Mouse (Mus musculus) intestine, embryonic 16.5 days (tissue): Measurements from ENCODE around the gene Krt28. TPM values are rescaled to one million over a fixed set of nuclear protein-coding genes. Genes with fewer than 3 reads are reported as not detected.

Experiments
- ATAC-seq: fragments of 200-750 bp; cut with Nextera tagmentation; 2 replicates; pipeline ENCODE4 v1.8.0; 2017; ENCODE audit warnings: moderate TSS enrichment, moderate library complexity
- H3K27ac ChIP-seq: fragments of 300-500 bp; sonication (generic); 2 replicates; pipeline ENCODE4 v1.5.1; 2014; ENCODE audit warnings: mild to moderate bottlenecking, low read length
- H3K27me3 ChIP-seq: fragments of 300-500 bp; sonication (generic); replicated peaks from 2 replicates; pipeline ENCODE4 v1.6.1; 2014; ENCODE audit warnings: low read length, control low read depth, mixed read lengths; ENCODE audit not compliant: control insufficient read depth, insufficient read depth
- H3K36me3 ChIP-seq: fragments of 300-500 bp; sonication (generic); 2 replicates; pipeline ENCODE4 v1.6.1; 2014; ENCODE audit warnings: low read length, control low read depth; ENCODE audit not compliant: control insufficient read depth, insufficient read depth
- H3K4me1 ChIP-seq: fragments of 300-500 bp; sonication (generic); 2 replicates; pipeline ENCODE4 v1.6.1; 2014; ENCODE audit warnings: low read length, control low read depth, mixed read lengths; ENCODE audit not compliant: control insufficient read depth, insufficient read depth
- H3K4me2 ChIP-seq: fragments of 300-500 bp; sonication (generic); 2 replicates; pipeline ENCODE4 v1.6.1; 2014; ENCODE audit warnings: low read depth, low read length, control low read depth
- H3K4me3 ChIP-seq: fragments of 300-500 bp; sonication (generic); 2 replicates; pipeline ENCODE4 v1.5.1; 2014; ENCODE audit warnings: mild to moderate bottlenecking, low read length
- H3K9ac ChIP-seq: fragments of 300-500 bp; sonication (generic); 2 replicates; pipeline ENCODE4 v1.6.1; 2014; ENCODE audit warnings: low read depth, low read length
- H3K9me3 ChIP-seq: fragments of 300-500 bp; sonication (generic); 2 replicates; pipeline ENCODE4 v1.6.1; 2016; ENCODE audit warnings: low read length, control low read depth; ENCODE audit not compliant: control insufficient read depth
- WGBS: fragments of 180-500 bp; shearing (Covaris S2); extraction: QIAGEN DNeasy Blood & Tissue Kit; methylation state at CpG from one replicate; pipeline ENCODE4 v1.1.7; 2014; 5-methylcytosine and 5-hydroxymethylcytosine counted together
- polyA plus RNA-seq: library from polyadenylated mRNA; unstranded; fragments of >200 nt; fragmentation: Nextera tagmentation; extraction: Ambion mirVana; gene quantifications from 2 replicates; pipeline ENCODE4 v1.2.1, GENCODE M21; 2015

The Krt28 gene
- 0.07 TPM in 1 of 2 replicates, not detected in the other for polyA plus RNA-seq

GRCm38 (mm10) chr11:99374803-99375202 is at the start of gene Krt28:
TSS of gene Krt28 (minus strand) at chr11:99374903.
- Histone ChIP-seq H3K4me3 (no peak within 1 kb of the TSS), H3K27me3 (no peaks in the 10 kb centered on the region; the same call in 1 of the 2 replicates), H3K4me1 (no peaks in the 10 kb centered on the region), H3K9ac (no peak within 1 kb of the TSS), H3K9me3 (no peaks in the 10 kb centered on the region), H3K36me3 (no peaks in the 10 kb centered on the region), H3K4me2 (no peak within 1 kb of the TSS), H3K27ac (no peak within 1 kb of the TSS)
- ATAC-seq = no peak
- 79% methylated on average over 13 of the region's 13 CpGs for WGBS

- H3K4me2 ChIP-seq = no peak within 1 kb of the TSS
- H3K9me3 ChIP-seq = no peaks in the 10 kb centered on the region
- 82% methylated on average over 10 of the region's 10 CpGs for WGBS
- no peak within 1 kb of the TSS for H3K9ac ChIP-seq
- H3K27ac ChIP-seq = no peak within 1 kb of the TSS
- no peak for ATAC-seq
- no peaks in the 10 kb centered on the region for H3K36me3 ChIP-seq
- no peaks in the 10 kb centered on the region for H3K27me3 ChIP-seq
- H3K4me3 ChIP-seq = no peak within 1 kb of the TSS
- no peaks in the 10 kb centered on the region for H3K4me1 ChIP-seq
Measured at GRCm38 (mm10) chr11:99422159-99422558, 47.5 kb upstream of the Krt28 start, which contains the start of gene Krt12. TSS of gene Krt12 (minus strand) at chr11:99422259.

DNA sequence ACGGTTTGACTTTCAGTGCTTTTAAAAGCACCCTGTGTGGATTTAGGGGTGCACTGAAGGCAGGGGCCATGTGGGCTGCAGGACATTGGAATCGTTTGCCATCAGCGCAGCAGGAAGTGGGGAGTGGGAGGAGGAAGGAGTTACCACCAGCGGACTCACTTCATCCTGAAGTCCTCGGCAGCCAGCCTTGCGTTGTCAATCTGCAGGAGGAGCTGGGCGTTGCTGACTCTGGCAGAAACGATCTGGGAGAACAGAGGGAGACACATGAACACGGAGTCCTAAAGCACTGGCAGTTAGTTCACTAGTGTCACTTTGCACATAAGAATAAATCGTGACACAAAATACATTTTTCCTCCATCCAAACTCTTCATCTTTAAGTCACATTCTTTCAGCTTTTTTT is 45.9 kb upstream of the Krt28 start:
- H3K9me3 ChIP-seq = no peaks in the 10 kb centered on the region
- WGBS = 49% methylated on average over 10 of the region's 10 CpGs
- H3K9ac ChIP-seq = no peak overlapping the region
- H3K4me1 ChIP-seq = no peaks in the 10 kb centered on the region
- H3K27me3 ChIP-seq = no peaks in the 10 kb centered on the region
- no peak overlapping the region for H3K27ac ChIP-seq
- no peak overlapping the region for H3K4me2 ChIP-seq
- no peak overlapping the region for H3K4me3 ChIP-seq
- ATAC-seq = no peak
- no peaks in the 10 kb centered on the region for H3K36me3 ChIP-seq

DNA sequence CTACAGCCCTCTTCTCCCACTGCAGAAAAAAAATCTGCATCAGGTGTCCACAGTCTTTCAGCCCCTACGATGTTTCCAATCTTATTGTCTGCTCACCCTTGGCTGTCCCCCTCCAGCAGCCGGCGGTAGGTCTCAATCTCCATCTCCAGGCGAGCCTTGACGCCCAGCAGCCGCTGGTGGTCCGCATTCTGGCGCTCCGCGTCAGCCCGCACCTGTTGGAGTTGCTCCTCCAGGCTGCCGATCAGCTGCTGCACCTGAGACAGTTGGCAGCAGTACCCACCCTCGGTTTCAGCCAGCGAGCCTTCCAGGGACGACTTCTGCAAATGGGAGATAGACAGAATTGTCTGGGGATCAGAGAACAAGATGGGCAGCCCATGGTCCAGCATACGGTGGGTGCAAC is 43.1 kb upstream of the Krt28 start:
- Histone ChIP-seq H3K4me1 (peaks cover 9% of the 10 kb centered on the region; the same call in 1 of the 2 replicates), H3K27ac (no peak overlapping the region), H3K9ac (no peak overlapping the region), H3K4me3 (no peak overlapping the region), H3K9me3 (no peaks in the 10 kb centered on the region), H3K36me3 (no peaks in the 10 kb centered on the region), H3K4me2 (no peak overlapping the region), H3K27me3 (no peaks in the 10 kb centered on the region)
- no peak for ATAC-seq
- 70% methylated on average over 16 of the region's 16 CpGs for WGBS

- Histone ChIP-seq H3K36me3 (no peaks in the 10 kb centered on the region), H3K27ac (no peak overlapping the region), H3K4me1 (peaks cover 9% of the 10 kb centered on the region; the same call in 1 of the 2 replicates), H3K4me2 (no peak overlapping the region), H3K27me3 (no peaks in the 10 kb centered on the region), H3K9me3 (no peaks in the 10 kb centered on the region), H3K4me3 (no peak overlapping the region), H3K9ac (no peak overlapping the region)
- ATAC-seq = no peak
- WGBS = 85% methylated on average over 13 of the region's 13 CpGs
Measured at GRCm38 (mm10) chr11:99416902-99417301, 42.2 kb upstream of the Krt28 start.

DNA sequence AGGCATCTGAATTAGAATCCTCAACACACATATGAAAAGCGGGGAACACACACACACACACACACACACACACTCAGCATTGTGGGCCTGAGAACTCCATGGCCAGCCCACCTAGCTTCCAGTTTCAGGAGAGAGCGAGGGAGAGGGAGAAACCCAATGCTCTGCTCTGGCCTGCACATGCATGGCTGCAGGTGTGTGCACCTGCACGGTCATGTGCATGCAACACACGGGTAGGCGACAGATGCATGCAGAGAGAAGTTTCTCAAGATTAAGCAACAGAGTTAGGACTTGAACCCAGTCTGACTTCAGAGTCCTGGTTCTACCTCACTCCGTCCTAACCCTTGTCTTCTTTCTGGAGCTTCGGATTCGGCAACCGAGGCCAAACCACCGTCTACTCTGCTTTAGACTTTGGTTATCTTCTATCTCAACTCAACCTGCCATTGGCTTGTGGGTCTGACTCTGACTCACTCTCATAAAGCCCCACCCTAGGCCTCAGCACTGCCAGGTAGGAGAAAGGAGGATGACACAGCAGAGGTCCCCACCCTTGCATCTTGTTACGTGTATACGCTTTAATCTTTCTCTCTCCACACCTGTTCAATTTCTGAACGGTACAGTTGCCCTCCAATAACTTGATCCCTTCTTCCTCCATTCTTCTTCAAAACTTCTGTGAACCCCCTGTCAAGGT is 39.9 kb upstream of the Krt28 start:
- H3K4me2 ChIP-seq = no peak overlapping the region
- no peak overlapping the region for H3K9ac ChIP-seq
- no peak overlapping the region for H3K27ac ChIP-seq
- H3K4me1 ChIP-seq = peaks cover 9% of the 10 kb centered on the region; the same call in 1 of the 2 replicates
- H3K9me3 ChIP-seq = no peaks in the 10 kb centered on the region
- no peak overlapping the region for H3K4me3 ChIP-seq
- 73% methylated on average over 13 of the region's 13 CpGs for WGBS
- no peaks in the 10 kb centered on the region for H3K27me3 ChIP-seq
- H3K36me3 ChIP-seq = no peaks in the 10 kb centered on the region
- ATAC-seq = peak; percentile 87

GRCm38 (mm10) chr11:99413247-99413646 is 38.5 kb upstream of the Krt28 start:
- Histone ChIP-seq H3K4me3 (no peak overlapping the region), H3K27ac (no peak overlapping the region), H3K4me2 (no peak overlapping the region), H3K27me3 (no peaks in the 10 kb centered on the region), H3K4me1 (peaks cover 9% of the 10 kb centered on the region; the same call in 1 of the 2 replicates), H3K9ac (no peak overlapping the region), H3K36me3 (no peaks in the 10 kb centered on the region), H3K9me3 (no peaks in the 10 kb centered on the region)
- 18% methylated on average over 6 of the region's 6 CpGs for WGBS
- no peak for ATAC-seq

DNA sequence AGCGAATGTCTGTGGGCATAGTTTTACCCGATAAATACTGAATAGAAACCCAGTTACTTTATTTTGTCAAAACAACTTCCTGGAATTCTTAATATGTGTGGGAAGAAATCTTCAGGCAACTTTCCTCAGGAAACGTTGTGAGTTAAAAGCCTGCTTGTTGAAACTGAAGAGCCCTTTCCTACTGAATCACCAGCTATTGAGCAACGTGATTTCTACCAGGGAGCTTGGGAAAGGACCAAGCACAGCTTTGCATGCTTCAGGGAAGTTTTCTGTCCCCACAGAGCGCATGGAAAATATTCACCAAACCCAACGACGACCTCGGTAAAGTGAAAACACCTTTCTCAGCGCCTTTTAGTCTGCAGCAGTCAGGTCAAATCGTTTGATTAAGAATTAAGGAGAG is 31.5 kb upstream of the Krt28 start:
- no peaks in the 10 kb centered on the region for H3K36me3 ChIP-seq
- no peak overlapping the region for H3K9ac ChIP-seq
- H3K4me3 ChIP-seq = no peak overlapping the region
- H3K9me3 ChIP-seq = no peaks in the 10 kb centered on the region
- no peak for ATAC-seq
- H3K4me1 ChIP-seq = no peaks in the 10 kb centered on the region
- no peak overlapping the region for H3K4me2 ChIP-seq
- H3K27ac ChIP-seq = no peak overlapping the region
- WGBS = 68% methylated on average over 10 of the region's 10 CpGs
- no peaks in the 10 kb centered on the region for H3K27me3 ChIP-seq

DNA sequence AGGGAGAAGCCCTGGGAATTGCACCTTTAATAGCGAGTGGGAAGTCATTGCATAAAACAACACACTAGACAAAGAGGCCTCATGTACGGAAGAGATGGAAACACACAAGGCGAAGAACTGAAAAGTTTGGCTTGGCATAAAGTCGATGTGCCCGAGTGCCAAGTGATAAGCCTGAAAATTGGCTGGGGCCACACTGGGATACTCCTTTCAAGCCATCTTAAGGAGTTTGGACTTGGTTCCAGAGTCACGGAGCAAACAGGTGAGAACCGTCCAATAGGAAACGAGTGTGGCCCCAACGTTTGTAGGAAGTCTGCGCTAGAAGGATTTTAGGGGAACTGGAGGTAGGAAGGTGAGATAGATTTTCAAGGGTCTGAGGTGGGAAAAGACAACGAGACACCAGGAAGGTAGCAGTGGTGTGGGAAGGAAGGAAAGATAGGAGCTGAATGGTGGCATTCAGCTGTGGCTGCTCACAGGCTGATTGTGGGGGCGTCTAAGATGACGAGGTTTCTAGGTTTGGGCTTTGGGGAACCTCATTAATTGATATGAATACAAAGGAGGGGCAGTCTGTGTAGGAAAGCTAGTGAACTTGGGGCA is 25.4 kb upstream of the Krt28 start:
- H3K9ac ChIP-seq = no peak overlapping the region
- H3K4me1 ChIP-seq = no peaks in the 10 kb centered on the region
- no peak overlapping the region for H3K4me2 ChIP-seq
- WGBS = 84% methylated on average over 13 of the region's 13 CpGs
- no peak overlapping the region for H3K4me3 ChIP-seq
- H3K36me3 ChIP-seq = no peaks in the 10 kb centered on the region
- H3K27me3 ChIP-seq = no peaks in the 10 kb centered on the region
- ATAC-seq = no peak
- no peak overlapping the region for H3K27ac ChIP-seq
- no peaks in the 10 kb centered on the region for H3K9me3 ChIP-seq
